Mouse (Mus musculus) kidney, adult 11 months (tissue): ENCODE results near the gene Slc36a3.
"Not testable (repeated sequence)": the region's sequence is repeated elsewhere in the genome, so short reads cannot be mapped to it uniquely, and the experiment has no call there.

Source experiments
- DNase-seq: peaks from one replicate; pipeline ENCODE4 v3.0.0; 2022

Slc36a3 gene

DNA sequence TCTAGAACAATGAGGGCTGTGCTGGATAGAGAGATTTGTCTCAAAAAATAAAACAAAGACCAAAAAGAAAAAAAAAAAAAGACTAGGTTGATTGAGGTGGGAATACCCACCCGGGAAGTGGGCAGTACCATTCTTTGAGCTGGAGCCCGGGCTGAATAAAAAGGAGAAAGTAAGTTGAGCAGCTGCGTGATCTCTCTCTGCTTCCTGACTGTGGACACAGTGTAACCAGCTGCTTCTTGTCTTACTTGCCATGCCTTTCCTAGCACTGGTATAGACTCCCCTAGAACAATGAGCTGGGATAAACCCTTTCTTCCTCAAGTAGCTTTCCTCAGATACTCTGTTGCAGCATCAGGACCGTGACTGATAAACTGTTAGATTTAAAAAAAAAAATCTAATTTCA is 10.0 kb downstream of the Slc36a3 start:
- no peak for DNase-seq

DNA sequence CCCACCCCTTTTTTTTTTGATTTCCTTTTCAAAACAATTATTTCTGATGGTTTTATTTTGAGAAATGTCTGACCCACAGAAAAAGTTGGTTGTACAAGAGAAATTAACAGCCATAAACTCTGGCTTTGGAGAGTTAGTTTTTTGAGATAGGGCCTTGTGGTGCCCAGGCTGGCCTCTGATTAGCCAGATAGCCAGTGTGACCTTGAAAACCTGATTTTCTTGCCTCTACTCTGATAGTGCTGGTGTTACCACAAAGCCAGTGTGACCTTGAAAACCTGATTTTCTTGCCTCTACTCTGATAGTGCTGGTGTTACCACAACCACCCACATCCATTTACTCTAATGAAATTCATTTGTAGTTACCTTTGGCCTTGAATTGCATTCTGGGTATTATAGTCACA is 13.9 kb downstream of the Slc36a3 start:
- no peak for DNase-seq

DNA sequence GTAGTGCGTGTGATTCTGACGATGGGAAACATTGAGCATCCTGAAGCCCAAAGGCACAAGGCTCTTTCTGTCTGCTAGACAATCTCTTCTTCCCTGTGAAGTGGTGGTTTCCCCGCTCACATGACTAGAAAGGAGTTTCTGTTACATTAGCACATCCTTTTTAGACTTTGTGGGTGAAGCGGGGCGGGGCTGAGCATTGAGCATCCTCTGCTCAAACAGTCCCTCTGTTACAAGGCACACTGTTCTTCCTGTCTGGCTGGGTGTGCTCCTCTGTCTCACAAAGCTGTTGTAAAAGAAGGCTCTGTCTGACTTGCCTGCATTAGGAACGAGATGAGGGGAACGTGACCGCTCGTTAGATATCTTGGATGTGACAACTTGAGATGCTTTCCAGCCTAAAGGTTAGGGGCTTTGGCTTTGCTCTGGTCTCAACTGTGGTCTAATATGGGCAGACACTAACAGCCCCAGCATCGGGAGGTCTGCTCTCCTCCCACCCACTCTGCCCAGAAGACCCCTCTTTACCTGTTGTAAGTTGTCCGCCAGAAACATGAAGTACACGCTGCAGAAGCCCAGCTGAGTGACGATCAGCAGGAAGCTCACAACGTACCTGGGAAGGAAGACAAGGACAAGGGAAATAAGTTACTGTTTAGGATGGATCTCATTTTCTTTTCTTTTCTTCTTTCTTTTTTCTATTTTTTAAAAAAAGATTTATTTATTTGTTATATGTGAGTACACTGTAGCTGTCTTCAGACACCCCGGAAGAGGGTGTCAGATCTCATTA is 14.5 kb downstream of the Slc36a3 start:
- DNase-seq, result no peak

DNA sequence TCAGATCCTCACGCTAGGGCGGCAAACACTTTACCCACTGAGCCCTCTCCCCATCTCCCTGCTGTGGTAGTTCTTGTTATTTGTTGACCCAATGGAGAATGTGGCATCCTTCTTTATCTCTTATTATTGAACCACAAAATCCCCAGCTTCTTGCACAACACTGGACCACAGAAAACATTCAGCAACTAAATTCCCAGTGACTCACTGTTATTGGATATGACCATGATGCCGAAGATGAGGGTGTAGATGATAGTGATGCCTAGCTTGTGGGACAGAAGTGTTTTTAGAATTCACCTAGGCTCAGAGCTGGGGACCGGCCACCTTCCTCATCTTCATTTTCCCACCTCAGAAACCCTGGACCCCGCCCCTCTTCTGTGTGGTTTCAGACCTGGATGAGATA is 16.6 kb downstream of the Slc36a3 start:
- DNase-seq, result no peak

DNA sequence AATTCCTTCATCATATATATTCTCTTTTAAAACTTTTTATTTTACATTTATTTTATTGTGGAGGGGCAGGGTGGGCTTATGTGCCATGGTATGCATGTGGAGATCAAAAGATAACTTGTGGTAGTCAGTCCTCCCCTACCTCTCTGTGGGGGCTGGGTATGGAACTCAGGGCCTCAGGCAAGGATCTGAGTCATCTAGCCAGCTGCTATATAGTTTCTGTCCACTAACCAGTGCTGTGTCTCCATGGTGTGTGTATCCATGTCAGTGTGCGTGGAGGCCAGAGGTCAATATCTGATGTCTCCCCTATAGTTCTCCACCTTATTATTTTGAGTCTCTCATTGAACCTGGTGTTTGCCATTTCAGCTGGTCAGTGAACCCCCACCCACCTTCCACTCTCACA is 17.1 kb downstream of the Slc36a3 start:
- DNase-seq, result no peak

DNA sequence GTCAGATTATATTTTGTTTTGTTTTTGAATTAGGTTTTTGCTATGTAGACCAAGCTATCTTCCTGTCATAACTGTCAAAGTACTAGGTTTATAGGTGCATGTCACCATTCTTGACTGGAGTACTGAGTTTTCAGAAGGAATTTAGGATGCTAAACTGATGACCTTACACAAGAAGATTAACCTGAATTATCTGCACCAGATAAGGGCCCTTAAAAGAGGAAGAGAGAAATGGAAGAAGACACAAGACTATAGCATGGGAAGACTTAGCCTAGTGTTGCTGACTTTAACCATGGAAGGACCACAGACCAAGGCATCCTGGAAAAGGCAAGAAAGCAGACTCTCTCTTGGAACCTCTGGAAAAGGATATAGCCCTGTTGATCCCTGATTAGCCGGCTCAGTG is 18.3 kb downstream of the Slc36a3 start:
- DNase-seq, result no peak

DNA sequence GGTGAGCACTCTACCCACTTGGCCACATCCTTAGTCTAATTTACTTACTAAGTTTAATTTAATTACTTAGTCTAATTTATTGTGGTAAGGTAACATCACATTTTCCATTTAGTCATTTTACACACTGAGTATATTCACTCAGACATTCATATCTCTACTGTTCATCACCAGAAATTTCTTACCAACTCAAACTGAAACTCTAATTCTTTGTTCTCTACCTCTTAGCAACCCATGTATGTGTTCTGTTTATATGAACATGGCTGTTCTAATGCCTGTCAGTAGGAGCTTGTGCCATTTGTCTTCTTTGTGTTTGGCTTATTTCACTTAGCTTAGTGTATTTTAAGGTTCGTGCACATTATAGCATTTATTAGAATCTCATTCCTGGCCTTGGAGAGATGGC is 19.6 kb downstream of the Slc36a3 start:
- no peak for DNase-seq

DNA sequence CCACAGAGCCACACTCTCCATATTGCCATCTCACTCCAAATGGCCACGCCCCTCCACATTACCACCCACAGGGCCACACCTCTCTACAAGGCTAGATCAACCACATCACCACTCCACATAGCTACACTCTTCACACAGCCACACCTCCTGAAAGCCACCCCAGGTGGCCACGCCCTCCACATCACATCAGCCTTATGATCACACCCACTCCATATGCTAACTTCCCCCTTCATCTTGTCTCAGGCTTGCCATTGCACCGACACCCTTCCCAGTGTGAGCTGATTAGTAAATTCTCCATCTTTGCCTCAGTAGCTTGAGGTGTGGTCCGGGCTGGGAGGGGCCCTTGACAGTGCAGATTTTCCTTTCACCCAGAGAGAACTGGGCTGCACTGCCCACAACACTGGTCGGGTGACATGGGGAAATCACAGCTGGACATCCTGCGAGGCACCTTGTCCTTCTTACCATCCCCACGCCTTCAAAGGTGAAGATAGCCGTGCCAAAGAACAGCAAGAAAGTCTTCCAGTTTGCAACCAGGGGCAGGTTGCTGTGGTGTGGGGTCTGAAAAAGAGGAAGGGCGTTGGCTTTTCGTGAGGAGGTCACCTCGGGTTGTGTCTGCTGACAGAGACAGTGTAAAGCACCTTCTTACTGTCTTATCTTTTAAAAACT is 20.3 kb downstream of the Slc36a3 start:
- DNase-seq, result no peak

DNA sequence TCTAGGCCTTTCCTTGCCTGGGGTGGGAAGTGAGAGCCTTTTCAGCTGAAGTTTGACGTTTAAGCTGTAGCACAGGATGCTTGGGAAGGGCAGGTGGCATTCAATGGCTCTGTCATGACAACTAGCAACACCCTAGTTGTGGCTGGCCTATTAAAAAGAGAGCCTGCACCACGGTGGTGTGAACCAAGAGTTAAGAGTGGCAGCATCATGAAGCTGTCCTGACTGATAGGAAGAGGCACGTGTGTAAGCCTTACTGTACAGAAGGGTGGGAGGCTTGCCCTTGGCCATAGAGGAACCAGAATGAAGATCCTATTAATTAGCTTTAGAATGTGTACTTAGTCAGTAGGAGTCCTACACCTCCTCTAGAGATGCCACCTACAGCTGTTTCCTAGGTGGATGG is 23.1 kb downstream of the Slc36a3 start:
- DNase-seq, result no peak

DNA sequence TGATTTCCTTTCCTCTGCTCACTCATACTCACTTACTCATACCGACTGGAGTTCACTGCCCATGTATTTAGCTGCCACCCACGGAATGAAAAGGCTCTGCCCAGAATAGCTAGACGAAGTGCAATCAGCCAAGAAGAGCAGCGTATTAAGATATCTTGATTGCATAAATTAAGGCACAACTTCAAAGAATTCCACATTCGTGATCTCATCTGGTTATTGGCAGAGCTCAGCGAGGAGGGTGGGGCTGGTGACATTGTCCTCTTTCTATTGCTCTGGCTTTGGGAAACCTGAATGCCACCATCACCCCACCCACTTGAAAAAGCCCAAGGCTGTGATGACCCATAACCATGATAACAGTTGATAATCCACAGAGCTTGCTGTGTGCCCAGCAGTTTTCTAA is 23.6 kb downstream of the Slc36a3 start:
- DNase-seq, result no peak

DNA sequence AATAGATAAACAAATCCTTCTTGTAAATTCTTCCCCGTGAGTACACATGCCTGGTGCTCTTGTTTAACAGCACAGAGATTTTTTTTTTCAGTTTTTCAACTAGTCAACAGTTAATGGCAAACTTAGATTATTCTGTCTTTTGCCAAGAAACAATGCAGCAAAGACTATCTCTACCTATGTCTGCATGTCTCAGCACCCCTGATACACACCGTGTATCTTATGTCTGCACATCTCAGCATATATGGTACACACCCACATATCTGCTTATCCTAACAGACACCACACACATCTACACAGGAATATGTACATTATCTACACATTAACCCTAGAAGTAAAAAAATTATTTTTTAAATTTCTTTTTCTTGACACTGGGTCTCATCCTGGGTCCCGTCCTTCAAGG is 24.8 kb downstream of the Slc36a3 start:
- no peak for DNase-seq

DNA sequence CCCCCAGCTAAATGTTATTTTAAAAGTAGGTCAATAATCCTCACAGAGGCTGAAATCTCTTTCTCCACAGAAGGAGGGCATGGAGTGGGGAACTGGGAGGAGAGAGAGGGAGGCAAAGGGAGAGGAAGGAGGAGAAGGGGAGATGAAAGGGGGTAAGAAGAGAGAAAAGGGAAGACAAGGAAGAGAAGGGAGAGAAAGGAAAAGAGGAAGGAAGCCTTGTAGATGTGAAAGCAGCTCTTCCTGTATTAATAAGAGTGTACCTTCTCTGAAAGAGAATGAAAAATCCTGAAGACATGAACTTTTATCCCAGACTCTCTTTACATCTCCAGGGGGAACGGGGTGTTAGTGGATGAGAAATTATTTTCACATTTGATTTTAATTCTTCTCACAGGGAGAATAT is 30.1 kb downstream of the Slc36a3 start:
- DNase-seq, result no peak

DNA sequence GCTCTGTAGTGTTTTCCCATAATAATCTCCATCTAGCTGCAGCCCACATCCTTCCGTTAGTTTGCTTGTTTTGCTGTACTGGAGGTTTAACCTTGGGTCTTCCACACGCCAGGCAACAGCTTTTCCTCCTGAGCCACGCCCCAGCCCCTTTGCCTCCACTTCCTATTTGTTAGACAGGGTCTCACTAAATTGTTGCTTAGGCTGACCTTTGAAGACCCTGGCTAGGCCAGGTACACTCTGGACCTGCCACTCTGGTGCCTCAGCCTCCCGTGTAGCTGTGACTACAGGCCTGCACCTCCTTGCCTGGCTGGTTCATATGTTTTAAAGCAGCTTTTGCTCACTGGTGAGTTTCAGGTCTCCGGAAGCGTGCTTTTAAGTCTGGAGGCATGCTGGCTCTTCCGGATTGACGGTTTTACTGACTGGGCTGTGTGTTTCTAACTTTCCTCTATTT is 30.7 kb downstream of the Slc36a3 start:
- DNase-seq, result no peak

DNA sequence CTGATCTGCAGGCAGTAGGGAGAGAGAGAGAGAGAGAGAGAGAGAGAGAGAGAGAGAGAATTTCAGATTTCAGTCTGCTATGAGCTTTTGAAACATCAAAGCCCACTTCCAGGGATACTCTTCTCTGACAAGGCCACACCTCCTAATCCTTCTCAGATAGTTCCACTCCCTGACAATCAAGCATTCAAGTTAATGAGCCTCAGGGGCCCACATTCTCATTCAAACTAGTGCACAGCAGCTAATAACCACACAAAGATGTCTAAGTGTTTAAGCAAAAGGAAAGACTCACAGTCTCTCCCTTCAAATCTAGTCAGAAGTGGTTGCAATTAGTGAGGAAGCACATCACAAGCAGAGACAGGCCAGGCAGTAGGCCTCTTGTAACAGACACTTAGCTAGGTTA is 31.2 kb downstream of the Slc36a3 start:
- DNase-seq, result no peak

DNA sequence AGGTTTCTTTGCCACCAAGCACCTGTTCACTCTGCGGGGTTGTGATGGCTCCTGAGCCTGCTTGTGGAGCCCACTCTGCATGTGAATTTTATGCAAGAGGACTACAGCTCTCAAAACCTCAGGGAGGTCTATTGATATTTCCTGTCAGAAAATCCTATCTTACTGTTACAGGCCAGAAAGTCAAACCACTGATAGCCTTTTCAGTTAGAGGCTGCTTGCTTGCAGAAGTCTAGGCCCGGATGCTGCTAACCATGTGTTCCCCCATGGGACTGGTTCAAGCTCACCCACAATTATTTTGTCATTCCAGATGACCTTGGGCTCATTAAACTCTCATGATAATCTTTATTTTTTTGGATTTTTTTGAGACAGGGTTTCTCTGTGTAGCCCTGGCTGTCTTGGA is 34.5 kb downstream of the Slc36a3 start:
- DNase-seq, result no peak

DNA sequence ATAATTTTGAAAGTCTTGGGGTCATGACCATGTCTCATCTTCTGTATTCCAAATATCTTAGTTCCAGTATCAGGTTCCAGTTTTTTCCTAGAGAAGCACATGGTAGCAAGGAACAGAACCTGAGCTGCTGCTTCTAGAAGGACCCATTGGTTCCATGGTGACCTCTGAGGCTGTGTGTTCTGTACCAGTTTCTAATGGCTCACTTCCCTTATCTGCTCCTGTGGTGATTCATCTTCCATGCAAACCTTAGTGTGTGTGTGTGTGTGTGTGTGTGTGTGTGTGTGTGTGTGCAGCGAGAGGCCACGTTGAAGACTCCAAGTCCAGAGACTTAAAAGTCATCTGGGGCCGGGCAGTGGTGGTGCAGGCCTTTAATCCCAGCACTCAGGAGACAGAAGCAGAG is 35.5 kb downstream of the Slc36a3 start:
- no peak for DNase-seq

DNA sequence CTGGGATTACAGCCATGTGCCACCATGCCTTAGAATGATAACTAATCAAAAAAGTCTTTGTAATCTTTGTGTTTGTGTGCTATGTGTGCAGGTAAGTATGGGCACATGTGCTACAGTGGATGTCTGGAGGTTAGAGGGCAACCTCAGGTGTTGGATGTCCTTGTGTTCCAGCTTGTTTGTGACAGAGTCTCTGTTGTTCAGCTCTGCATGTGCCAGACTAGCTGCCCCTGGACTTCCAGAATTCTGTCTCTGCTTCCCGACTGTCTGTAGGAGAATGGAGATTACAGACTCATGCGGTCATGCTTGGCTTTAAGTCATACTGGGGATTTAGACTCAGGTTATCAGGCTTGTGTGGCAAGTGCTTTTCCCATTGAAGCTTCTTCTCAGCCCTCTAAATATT is 37.2 kb downstream of the Slc36a3 start:
- DNase-seq, result no peak

DNA sequence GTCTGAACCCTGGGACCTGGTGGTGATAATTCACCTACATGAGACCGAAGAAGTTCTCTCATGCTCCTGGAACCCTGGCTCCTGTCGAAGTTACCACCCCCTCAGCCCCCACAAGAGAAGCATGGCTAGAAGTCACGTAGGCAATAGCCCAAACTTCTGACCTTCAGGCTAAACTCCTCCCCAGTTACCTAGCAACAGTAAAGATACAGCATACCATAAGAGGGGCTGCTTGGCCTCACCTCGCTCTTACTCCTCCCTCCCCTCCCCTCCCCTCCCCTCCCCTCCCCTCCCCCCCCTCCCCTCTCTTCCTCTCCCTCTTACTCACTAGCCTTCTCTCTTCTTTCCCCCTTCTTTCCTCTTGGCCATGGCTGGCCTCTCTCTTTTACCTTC is 37.7 kb downstream of the Slc36a3 start:
- DNase-seq, result not testable (repeated sequence)

DNA sequence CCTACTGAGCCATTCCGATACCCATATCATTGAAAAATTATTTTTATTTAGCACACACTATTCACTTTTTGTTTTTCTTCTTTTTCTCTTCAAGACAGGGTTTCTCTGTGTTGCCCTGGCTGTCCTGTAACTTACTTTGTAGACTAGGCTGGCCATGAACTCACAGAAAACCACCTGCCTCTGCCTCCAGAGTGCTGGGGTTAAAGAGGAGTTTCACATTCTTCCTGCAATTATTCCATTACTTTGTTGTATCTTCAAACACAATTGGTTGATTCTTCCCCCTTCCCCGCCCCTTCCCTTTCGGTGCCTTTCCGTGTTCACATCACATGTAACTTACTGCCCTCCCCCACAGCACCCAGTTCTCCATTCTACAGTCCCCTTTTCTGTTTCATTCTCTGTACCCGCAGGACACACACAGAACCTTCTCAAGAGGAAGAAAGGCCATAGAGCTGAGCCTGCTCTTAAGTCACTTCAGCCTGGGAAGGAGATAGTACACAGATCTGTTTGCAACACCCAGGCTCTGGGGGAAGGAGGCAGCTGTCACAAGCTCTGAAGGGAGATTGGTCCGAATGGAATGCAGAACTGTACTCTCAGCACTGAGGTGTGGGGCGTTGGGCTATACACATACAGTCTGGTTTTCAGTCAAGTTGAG is 38.2 kb downstream of the Slc36a3 start:
- no peak for DNase-seq

DNA sequence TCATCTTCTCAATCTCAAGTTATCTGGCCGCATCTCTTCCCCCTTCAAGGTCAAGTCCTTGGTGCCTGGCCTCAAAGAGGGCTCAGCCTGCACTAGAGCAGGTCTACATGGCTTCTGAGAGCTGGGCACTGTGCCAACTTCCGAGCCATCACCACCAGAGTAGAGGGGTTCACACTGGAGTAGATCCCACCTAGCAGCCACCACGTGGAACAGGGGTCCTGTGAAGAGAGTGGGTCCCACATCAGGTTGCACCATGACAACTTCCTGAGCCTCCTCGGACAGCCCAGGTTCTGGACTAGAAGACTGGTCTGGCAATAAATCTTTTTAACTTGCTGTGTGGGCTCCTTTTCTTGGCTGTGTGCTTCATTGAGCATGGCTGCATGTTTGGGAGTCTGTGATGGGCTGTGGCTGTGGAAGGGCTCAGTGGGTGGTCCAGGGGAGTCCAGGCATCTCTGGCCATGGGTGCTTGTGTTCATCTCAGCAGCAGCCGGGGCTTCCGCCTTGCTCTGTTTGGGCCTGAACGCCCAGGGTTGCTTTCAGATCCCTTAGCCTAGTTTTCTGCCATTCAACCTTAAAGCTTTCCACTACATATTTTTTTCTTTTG is 40.8 kb downstream of the Slc36a3 start:
- no peak for DNase-seq

DNA sequence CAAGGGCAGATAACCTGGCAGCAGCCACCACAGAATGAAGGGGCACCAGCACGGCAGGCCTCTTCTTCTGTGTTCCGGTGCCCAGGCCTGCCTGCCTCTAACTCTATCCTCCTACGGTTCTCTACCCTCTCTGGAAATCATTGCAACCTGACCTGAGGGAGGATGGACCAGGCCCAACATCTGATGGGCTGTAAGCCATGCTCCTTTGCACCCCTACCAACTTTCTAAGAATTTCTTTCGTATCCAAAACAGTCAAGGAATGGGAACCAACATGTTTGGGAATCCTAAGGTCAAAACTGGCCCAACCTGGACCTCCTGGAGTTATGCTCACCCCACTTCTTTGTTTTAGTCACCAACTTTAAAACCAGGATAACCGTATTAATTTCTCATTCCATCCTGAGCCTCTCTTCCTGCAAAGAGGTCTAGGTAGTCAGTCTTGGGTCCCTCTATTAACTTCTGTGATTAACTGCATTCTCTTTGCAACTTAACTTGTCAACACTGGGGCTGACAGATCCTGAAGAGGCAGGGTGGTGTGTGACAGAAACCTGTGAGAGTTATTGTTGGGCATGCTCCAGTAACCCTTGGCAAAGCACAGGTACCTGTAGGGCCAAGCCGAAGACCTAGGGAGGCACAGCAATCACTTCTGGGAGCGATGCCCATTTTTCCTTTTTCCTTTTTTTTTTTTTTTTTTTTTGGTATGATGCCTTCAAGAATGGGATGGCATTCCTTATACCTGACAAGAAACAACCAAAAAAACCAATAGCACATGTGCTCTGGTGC is 41.8 kb downstream of the Slc36a3 start:
- no peak for DNase-seq

DNA sequence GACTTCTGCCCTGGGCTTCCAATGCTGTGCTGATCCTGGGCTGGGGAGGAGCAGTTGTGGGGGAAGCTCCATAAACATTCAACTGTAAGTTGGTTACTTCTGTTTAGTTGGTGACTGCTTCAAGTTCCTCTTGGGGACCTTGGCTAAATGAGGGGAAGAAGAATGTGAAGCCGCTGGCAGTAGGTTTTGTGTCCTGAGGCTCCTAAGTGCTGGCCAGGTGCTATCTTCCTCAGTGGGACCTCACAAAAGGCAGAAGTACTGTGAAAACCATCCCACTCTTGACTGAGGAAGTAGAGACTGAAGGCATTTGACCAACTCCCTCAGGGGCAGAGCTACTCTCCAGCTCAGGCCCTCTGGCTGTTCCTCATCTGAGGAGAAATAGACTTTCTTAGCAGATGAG is 44.9 kb downstream of the Slc36a3 start:
- DNase-seq, result no peak

DNA sequence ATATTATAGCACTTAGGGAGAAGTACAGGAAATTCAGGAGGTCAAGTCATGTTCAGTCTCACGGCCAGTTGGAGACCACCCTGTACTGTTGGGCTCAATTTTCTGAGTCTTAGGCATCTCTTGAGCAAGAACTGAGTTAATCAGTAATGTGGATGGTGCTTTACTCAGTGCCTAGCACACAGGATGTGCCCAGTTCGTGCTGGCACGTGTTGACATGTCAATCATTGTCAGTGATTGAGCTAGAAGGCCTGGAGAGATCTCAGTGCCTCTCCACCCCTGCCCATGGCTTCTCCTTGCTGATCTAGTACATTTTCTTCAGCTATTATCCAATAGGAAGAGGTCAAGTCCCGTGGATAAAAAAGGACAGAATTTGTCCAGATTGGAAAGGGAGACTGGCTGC is 46.1 kb downstream of the Slc36a3 start:
- peak; percentile 90 for DNase-seq
